Mouse (Mus musculus) 3134 (cell line): ENCODE measurements around the gene Dnase1l3.

Experiments
- DNase-seq: peaks from one replicate; pipeline ENCODE4 v3.0.0-alpha.2; 2011; ENCODE audit warnings: low spot score; ENCODE audit not compliant: insufficient read length; ENCODE audit errors: extremely low read depth

The Dnase1l3 gene

DNA sequence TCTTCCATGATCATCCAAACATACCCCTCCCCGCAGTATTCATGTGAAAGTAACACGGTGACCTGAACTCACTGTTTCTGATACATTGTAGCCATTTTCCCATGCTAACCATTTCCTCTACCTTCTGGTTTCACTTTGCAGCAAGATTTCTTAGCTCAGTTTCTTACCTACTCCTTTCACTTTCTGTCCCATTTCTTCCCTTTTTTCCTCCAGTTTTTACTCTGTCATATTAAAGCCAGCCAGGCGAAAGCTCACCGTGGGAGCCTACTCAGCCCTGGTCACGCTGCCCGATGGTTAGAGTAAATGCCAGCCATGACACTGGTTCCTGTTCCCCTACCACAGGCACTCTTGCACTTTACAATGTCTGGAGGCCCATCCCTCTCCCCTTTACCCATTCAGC lies 7.5 kb downstream of the Dnase1l3 start:
- no peak for DNase-seq

DNA sequence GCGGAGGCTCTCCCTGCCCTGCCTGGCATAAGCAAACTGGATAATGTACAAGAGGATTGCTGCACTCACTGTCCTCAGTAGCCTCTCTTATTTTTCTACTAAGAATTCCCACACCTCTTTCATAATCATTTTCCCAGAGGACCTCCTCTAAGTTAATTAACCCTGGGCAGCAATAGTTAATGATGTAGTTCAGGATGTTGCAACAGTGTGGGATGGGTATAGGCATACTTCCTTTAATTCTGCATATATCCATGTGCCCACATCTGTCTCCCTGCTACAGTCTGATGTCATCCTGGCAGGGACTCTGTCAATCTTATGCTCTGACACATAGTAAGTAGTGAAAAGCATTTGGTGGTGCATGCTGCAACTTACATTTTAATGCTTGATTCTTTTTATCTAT lies 13.1 kb downstream of the Dnase1l3 start:
- DNase-seq, result no peak

DNA sequence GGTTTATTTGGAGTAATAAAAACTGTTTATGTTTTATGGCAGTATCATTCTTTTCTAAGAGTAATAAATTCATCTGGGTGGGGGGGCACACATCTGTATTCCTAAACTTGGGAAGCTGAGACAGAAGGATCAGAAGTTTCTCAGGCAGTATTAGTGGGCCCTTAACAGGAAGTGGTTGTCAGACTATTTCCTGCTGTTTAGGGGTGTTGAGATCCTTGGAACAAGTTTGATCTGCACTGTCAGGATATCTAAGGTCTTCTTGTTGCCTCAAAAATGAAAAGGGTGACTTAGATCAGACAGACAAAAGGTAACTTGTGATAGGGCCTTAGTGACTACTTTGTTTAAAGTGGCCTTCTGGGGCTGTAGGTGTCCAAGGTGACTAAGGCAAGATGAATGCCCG lies 16.2 kb downstream of the Dnase1l3 start:
- no peak for DNase-seq

DNA sequence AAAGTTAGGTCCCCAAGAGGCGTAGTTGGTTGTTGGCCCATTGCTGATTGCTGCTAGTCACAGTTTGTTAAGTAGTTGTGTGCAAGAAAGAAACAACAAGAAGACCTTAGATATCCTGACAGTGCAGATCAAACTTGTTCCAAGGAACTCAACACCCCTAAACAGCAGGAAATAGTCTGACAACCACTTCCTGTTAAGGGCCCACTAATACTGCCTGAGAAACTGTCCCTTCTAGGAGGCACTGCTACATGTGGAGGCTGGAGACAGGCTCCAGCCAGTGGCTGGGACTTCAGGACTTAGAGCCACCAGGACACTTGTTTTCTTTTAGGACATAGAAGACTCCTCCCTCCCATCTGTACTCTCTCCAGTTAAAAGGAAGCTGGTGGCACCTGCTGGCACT lies 16.9 kb downstream of the Dnase1l3 start:
- DNase-seq, result no peak

DNA sequence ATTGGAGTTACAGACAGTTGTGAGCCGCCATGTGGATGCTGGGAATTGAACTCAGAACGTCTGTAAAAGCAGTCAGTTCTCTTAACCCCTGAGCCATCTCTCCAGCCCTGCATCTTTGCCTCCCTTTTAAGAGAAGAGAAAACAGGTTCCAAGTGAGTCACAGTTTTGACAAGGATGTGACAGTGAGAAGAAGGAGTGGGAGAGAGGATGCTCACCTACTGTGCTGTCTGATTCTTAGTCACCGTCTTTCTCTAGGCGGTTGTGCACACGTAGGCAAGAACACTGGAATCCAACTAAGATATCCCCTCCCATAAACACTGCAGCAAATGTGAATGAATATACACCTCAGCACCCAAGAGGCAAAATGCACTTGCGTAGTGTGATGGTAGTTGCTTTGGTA lies 19.2 kb downstream of the Dnase1l3 start:
- DNase-seq, result no peak

DNA sequence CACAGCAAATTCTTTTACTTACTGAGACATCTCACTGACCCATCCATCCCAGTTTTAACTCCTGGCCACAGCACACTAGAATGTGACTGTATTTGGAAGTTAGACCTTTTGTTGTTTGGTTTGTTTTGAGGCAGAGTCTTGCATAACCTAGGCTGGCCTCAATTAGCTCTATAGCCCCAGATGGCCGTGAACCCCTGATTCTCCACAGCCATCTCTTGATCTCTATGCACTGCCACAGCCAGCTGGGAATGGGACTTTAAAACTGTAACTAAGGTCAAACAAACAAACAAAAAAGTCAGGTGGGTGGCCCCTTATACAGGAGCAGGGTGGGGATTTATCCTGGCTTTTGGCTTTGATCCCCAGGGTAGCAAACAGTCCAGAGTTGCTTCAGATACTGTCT lies 19.7 kb downstream of the Dnase1l3 start:
- DNase-seq, result no peak

DNA sequence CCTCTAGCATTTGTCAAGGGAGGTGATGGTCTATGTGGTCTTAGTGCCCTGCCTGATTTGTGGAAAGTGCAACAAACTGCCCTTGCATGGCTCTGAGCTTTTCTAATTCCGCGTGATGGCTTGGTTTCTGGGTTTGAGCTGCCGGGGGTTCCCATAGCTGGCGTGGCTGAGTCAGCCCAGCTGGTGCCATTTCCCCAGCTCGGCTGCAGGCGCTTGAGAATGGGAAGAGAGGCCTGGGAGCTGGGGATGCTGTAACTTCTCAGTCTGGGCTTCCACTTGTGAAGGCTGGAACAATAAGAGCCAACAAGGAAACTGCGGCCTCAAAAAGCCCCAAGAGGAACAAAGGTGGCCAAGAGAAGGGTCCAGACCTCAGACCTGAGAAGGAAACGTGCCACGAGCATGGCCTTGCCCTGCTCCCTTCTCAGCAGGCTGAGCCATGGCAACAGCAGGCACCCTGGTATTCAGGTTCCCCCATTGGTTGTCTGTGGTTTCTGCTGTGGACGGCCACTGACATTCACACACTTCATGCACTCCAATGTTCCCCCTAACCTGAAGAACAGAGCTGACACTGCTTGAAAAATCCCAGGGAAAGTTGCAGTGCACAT lies 22.4 kb downstream of the Dnase1l3 start:
- DNase-seq, result no peak

DNA sequence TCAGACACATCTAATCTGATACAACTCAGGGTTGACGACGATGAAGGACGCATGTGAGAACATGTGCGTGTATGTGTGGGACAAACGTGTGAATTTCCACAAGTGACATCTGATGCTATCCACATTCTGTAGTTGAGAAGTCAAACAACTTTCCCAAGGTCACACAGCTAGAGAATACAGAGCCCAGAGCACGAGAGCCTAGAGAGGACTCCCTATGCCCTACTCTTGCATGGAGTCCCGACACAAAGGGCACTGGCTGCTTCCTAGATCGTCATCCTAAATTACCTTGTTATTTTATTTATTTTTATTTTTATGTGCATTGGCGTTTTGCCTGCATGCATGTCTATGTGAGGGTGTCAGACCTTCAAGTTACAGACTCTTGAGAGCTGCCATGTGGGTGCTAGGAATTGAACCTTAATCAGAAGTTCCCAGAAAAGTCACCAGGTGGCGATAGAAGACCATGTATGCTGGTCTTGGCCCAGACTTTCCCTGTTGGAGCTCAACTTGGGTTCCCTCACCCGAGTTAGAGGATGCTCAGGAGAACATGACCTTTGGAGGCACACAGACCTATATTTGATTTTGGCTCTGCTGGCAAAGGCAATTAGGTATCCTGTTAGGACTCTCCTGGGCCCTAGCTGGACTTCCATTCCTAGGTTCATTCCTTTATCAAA lies 30.0 kb downstream of the Dnase1l3 start:
- DNase-seq, result no peak

DNA sequence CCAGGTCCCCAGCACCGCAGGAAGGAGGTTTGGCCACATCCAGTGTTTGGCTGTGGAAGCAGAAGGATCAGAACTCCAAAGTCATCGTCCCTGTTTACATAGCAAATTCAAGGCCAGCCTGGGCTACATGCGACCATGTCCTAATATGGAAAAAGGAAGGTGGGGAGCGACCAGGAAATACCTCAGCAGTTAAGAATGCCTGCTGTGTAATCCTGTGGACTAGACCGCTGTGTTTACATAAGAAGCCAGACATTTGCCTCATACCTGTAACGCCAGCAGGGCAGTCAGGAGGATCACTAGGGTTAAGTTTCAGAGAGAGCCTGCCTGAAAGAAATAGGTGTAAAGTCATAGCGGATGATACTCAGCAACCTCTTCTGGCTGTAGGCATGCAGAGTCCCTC lies 31.2 kb downstream of the Dnase1l3 start:
- no peak for DNase-seq

DNA sequence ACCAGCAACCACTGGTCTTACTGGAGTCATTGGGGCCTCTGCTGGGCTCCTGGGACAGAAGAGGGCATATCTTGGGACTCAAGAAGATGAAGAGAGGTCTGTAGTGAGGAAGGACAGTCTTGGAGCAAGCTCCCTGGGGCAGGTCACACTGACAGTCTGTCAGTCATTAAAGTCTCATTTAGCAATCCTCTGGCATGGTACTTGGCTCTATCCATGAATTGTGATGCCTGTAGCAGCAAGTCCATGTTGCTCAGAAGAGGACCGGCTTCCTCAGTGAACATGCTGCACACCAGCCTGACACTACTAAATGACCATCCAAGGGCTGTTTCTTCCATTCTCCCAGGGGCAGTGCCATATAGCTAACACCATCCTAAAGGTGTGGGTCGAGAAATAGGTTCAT lies 31.7 kb downstream of the Dnase1l3 start:
- no peak for DNase-seq

DNA sequence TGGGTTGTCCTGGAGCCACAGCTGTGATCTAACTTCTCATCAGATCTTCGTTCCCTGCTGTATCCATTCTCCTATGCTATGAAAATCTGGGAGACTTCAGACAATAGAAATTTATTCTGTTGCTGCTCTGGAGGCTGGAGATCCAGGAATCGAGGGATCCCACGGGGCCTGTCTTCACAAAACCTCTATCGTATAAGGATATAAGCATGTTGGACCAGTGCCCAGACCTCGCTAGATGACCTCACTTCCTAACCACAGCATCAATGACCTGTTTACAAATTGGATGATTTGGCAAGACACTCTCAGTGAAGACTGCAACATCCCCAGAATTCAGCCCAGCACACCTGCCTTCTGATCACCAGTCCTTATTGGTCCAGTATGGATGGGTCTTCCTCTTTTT lies 32.7 kb downstream of the Dnase1l3 start:
- DNase-seq, result no peak

DNA sequence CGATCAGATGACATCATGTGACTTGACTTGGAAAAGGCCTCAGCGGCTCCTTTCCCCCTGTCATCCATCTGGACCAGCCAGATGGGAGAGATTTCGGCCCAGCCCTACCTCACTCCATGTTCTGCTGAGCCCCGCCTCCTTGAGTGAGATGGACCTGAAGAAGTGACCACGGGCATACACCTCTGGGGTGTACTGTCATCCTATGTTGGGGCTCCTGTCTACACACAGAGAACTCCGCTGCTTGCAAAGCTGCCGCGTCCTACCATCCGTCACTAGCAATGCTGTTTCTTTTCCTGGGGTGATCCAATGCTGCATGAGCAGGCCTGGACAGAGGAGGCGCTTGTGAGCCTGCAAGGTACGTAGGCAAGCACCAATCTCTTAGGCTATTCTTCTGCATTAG lies 33.8 kb downstream of the Dnase1l3 start:
- no peak for DNase-seq

DNA sequence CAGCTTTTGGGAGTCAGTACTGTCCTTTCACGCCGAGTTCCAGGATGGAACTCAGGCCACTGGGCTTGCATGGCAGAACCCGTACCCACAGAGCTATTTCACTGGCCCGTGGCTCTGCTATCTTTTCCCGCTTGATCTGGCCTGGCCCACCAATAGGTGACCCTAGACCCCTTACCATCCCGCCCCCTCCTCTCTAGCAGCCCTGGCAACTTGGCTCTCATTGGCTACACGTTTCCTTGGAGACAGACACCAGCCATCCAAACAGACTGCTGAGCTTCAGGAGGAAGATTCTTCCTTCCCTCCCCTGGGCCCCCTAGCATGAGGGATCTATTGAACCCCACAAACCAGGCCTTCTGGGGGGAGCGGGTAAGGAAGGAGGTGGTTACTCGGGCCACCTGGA lies 37.3 kb downstream of the Dnase1l3 start, which contains the start of gene Gm45521:
Gm45521 (plus strand) TSS at position 240 of the 400 bp plus-strand sequence.
- DNase-seq, result no peak

DNA sequence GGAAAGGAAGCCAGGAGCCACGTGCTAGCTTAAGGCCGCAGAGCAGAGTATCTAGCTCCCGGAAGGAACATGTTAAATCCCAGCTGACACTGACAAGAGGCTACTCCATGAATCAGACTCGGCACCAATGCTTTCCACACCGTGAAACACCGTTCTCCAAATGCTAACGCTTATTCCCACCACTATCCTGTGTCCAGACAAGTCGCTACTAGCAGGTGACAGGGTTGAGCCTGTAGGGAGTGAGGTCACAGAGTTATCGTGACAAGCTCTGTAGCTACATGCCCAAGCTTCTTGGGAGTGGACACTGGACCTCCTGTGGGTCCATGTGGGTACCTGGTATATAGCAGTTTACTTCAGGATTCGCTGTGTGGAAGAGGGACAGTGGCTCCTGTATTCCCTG lies 37.9 kb downstream of the Dnase1l3 start:
- no peak for DNase-seq

DNA sequence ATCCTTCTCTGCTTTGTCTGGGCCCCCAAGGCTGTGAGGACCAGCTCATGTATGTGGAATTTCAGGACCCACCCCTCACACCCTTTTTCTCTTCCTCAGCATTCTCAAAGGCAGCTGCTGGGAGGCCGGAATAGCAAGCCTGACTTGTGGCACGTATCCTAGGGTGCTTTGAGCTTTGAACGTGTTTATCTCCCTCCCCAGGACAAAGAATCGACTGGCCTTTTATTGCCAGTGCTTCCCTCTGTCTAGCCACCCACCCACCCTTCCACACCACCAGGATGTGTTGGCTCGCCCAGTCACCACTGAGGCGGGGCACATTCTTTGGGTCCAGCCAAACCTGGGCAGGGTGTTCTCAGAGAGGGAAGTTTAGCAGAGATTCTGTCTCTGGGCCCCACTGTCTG lies 40.3 kb downstream of the Dnase1l3 start:
- peak; percentile 63 for DNase-seq

DNA sequence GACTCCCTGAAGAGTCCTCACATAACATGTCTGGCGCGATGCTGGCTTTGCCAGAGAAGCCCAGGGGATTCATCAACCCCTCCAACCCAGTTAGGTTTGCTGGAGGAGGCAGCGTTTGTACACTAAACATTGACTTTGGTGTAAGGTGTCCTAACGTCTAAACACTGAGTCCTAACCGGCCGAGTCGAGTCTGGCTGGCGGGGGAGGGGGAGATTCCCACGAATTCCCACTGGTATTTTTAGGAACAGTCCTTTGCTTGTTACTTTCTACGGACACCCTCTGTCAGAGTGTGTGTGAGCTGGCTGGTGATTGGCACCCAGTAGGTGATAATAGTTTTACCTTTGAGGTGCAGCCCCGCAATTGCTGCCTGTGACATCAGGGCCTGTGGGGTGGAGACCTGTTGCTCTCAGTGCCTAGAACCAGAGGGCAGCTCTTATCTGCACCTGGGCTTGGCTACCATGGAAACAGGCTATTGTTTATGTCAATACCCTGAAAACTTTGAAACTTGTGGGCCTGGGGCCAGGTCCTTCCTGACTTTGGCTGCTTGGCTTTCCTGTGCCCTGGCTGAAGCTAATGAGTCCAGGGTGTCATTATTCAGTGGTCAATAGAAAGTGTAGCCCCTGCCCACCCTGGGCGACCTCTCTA lies 41.6 kb downstream of the Dnase1l3 start:
- no peak for DNase-seq

DNA sequence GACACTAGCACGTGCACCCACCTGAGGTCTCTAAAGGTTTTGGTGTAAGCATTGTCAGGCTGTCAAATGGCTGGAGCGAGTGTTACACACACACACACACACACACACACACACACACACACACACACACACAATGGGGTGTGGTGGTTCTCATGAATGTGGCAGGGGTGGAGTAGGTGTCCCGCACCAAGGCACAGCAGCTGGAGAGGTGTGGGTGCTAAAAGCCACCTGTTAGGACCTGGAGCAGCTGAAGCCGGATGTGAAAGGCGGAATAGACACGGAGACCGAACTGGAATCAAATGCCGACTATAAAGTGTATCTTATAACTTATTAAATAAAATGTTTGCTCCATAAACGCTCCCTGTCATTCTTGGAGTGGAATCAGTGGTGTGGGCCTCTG lies 43.1 kb downstream of the Dnase1l3 start:
- DNase-seq, result no peak

DNA sequence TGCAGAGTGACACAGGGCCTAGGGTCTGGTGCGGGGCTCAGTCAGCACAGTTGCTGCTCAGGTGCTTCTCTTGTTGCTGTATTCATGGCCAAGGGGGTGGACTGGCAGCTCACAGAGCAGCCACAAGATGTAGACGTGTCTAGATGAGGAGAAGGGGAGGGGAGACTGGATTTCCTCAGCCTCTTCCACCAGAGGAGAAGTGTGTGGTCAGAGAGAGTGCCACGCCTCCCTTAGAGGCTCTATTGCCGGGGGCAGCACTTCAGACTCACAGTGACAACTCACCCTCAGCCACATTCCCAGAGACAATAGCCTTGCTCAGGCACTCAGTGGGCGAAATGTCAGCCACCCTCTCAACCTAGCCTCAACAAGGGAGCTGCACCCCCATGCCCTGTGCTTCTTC lies 49.1 kb downstream of the Dnase1l3 start:
- no peak for DNase-seq

DNA sequence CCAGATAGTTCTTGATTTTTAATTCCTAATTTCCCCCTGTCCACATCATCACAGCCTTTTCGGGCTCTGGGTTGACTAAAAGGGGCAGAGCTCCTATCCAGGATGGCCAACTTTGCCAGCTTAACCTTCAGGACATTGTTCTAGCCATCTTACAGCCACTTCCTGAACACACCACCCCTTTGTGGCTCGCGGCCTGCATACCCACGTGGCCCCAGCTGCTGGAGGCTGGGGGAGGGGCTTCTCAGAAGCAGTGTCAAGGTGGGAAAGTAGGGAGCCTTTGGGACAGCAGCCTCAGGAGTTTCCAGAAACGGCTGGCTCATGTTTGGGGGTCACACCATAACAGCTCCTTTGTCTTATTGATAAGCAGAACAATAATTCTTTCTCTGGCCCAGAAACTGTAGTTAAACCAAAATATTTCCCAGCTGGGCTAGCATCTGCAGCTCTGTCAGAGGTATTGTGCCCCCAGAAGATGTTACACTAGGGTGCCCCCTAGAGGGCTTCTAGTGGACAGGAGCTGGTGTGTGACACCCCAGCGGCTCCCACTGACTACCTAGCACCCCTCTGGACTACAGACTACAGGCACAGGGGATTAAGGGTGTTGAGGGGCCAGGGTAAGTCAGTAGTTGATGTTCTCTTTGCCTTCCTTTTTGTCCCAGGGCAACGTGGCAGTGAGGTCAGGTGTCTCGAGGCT lies 49.9 kb downstream of the Dnase1l3 start:
- DNase-seq, result no peak

DNA sequence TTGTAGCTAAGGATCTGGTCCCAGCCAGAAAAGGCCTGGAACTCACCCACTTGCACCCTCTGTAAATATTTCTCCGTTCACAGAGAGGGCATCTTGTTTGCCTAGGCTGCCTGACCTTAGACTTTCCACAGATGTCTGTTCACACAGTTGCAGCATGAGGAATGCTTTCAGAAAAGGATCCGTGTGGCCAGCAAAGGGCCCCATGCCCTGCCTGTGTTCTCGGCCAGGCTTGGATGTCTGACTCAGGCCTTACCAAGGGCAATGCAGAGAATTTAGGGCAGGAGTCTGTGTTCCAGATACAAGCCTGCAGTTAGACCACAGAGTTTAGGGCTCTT lies 50.6 kb downstream of the Dnase1l3 start:
- DNase-seq, result no peak

DNA sequence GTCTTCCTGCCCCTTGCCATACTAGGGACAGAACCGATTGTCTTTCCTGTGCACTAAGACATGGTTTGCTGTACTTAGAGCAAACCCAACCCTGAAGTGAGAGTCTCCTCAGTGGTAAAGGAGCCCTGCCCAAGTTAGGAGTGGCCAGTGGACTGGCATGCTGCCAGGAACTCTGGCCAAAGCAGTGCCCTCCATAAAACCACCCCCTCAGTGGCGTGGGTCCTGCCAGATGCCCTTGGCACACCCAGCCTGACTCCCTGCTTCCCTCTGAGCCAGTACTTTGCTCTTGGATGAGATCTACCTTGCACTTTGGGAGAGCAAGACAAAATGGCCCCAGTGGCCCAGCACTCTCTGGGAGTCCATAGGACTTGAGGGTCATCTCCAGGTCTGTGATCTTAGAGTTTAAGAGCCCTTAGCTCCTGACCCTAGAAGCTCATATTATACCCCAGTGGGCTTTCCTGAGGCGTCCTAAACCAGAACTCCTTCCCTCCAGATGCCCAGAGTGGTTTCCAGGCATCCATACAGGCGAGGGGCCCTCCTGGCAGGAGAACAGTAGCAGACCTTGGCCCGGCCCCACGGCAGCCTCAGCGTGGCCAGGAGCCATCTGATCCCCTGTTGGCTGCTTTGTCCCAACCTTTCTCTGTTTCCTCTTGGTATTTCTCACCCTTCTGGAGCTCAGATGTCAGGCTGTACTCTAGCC lies 51.1 kb downstream of the Dnase1l3 start:
- DNase-seq, result peak; percentile 69
